Mouse (Mus musculus) colon, adult 2 months (tissue): Measurements from ENCODE around the gene Gtf3c2. TPM values are rescaled to one million over a fixed set of nuclear protein-coding genes. Genes with fewer than 3 reads are reported as not detected.

ENCODE experiments used
- polyA plus RNA-seq: library from polyadenylated mRNA; depleted of rRNA; stranded (reverse); fragments of >200 nt; gene quantifications from 2 replicates; pipeline ENCODE4 v1.2.3, GENCODE M21; 2012; rRNA removed

Gtf3c2 gene
- 32.1 and 36.4 TPM in 2 replicates for polyA plus RNA-seq

GRCm38 (mm10) chr5:31179766-31180630 is at the start of gene Gtf3c2, which contains the start of gene Gm29609:
TSS of gene Gtf3c2 (minus strand) at chr5:31180144.
TSS of gene Gm29609 (minus strand) at chr5:31179911.

GRCm38 (mm10) chr5:31220448-31221303 is 40.7 kb upstream of the Gtf3c2 start, which contains the start of gene Ppm1g:
TSS of gene Ppm1g (minus strand) at chr5:31220687.

DNA sequence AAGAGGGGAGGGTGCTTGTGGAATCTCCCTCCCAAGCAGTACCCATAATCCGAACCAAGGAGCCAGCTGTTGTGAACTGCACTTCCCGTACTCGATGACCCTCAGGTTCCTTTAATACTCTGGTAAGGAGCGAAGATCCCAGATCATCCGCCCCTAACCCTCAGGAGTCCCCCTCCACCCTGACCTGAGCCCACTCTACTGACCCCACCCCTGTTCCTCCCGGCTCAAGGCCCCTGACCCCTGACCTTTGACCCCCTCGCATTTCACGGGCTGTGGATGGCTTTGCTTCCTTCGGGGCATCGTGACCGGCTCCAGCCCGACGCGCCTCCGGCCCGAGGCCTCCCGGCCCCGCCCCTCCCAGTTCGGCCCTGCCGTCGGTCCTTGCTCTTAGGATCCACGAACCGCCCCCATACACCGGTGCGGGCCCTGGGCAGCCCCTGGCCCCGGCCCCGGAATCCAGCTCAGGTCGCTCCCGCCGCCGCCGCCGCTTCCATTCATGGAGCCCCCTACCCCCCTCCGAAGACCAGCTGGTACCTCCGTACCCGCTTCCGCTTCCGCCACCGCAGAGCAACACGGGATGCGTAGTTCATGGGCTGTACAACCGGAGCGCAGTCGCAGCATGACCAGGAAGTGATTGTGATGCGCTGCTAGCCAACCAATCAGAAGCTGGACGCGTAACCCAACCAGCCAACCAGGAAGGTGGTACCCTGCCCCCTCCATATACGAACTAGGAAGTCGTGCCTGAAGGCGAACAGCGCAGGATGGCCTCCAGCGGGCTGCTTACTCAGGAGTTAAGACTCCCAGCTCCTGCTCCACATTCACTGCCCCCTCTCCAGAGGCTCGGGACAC is 22.0 kb upstream of the Gtf3c2 start, which contains the start of gene Zfp513:
Gene Zfp513 (minus strand): TSS at position 562 of the 849 bp plus-strand sequence.

GRCm38 (mm10) chr5:31192939-31193630 is 13.1 kb upstream of the Gtf3c2 start, which contains the start of the genes Snx17 and Eif2b4:
TSS of gene Snx17 (plus strand) at chr5:31193227.
TSS of gene Eif2b4 (minus strand) at chr5:31193430.

GRCm38 (mm10) chr5:31154152-31154553 is 25.8 kb downstream of the Gtf3c2 start, which contains the start of gene Mpv17:
TSS of gene Mpv17 (minus strand) at chr5:31154251.

DNA sequence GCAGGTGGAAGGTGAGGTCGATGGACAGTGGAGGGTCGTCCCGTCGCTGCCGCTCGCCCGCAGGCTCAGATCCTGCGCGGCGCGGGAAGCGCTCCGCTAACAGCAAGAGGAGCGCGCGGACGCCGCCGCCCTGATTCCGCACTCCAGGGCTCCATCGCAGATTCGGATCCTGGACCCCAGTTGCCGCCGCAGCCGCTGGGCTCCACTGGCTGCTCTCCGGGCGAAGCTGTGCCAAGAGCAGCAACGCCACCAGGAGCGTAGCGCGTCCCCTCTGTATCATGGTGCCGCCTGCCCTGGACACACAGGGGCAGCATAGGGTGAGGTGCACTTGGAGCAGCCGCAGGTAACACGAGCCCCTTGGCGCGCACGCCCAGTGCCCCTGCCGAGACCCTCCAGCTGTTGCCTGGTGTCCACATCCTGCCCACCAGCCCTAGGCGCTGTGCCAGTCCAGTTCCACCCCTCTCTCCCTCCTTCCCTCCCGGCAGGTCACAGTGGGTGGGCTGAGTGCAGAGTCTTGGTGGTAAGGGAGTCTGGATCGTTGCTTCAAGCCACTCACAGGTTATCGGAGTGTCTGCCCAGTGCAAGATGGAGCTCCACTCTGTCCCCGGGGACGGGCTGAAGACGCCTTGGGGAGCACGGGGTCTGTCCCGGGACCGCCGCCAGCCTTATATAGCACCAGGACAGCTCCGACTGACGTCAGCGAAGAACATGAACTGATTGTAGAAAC is 41.5 kb downstream of the Gtf3c2 start, which contains the start of gene Ucn:
Gene Ucn (minus strand): TSS at position 589 of the 727 bp plus-strand sequence.

GRCm38 (mm10) chr5:31116354-31116753 is 63.6 kb downstream of the Gtf3c2 start, which contains the start of gene Trim54:
TSS of gene Trim54 (plus strand) at chr5:31116712.

GRCm38 (mm10) chr5:31108000-31108490 is 71.9 kb downstream of the Gtf3c2 start, which contains the start of gene Slc30a3:
TSS of gene Slc30a3 (minus strand) at chr5:31108237.

Other genes with a start within 250 kb of the Gtf3c2 start
- 203 and 259 TPM in 2 replicates for gene Cgref1, start 234.6 kb downstream of the Gtf3c2 start, polyA plus RNA-seq
- gene Preb, start 219.8 kb downstream of the Gtf3c2 start, polyA plus RNA-seq, result 308 and 381 TPM in 2 replicates
- gene Tcf23, start 211.5 kb downstream of the Gtf3c2 start, polyA plus RNA-seq, result 0.69 and 0.76 TPM in 2 replicates
- 83.4 and 88.1 TPM in 2 replicates for gene Atraid, start 131.8 kb downstream of the Gtf3c2 start, polyA plus RNA-seq
- gene Slc5a6, start 131.2 kb downstream of the Gtf3c2 start, polyA plus RNA-seq, result 52.7 and 90.2 TPM in 2 replicates
- 33.5 and 40.2 TPM in 2 replicates for gene Cad, start 125.4 kb downstream of the Gtf3c2 start, polyA plus RNA-seq
- not detected in 2 replicates for gene Dnajc5g, start 73.9 kb downstream of the Gtf3c2 start, polyA plus RNA-seq
- gene Slc30a3, start 71.9 kb downstream of the Gtf3c2 start, polyA plus RNA-seq, result 0.05 and 0.23 TPM in 2 replicates
- not detected in 2 replicates for gene Trim54, start 63.4 kb downstream of the Gtf3c2 start, polyA plus RNA-seq
- gene Ucn, start 41.3 kb downstream of the Gtf3c2 start, polyA plus RNA-seq, result not detected in 2 replicates
- 46.0 and 55.3 TPM in 2 replicates for gene Mpv17, start 25.9 kb downstream of the Gtf3c2 start, polyA plus RNA-seq
- 2.2 and 3.9 TPM in 2 replicates for gene Gm29609, start 233 bp downstream of the Gtf3c2 start, polyA plus RNA-seq
- 75.8 and 85.0 TPM in 2 replicates for gene Snx17, start 13.1 kb upstream of the Gtf3c2 start, polyA plus RNA-seq
- 36.2 and 39.3 TPM in 2 replicates for gene Eif2b4, start 13.3 kb upstream of the Gtf3c2 start, polyA plus RNA-seq
- 72.4 and 72.5 TPM in 2 replicates for gene Zfp513, start 22.2 kb upstream of the Gtf3c2 start, polyA plus RNA-seq
- gene Ppm1g, start 40.5 kb upstream of the Gtf3c2 start, polyA plus RNA-seq, result 74.5 and 100 TPM in 2 replicates
- gene Nrbp1, start 60.7 kb upstream of the Gtf3c2 start, polyA plus RNA-seq, result 125 and 189 TPM in 2 replicates
- gene Gm9970, start 61.1 kb upstream of the Gtf3c2 start, polyA plus RNA-seq, result 0.35 TPM in 2 replicates
- gene Krtcap3, start 71.5 kb upstream of the Gtf3c2 start, polyA plus RNA-seq, result 336 and 464 TPM in 2 replicates
- gene Ift172, start 111.0 kb upstream of the Gtf3c2 start, polyA plus RNA-seq, result 24.2 and 26.7 TPM in 2 replicates
- 6.8 and 8.5 TPM in 2 replicates for gene Fndc4, start 115.9 kb upstream of the Gtf3c2 start, polyA plus RNA-seq
- gene Gckr, start 117.3 kb upstream of the Gtf3c2 start, polyA plus RNA-seq, result not detected in 2 replicates